Mouse (Mus musculus) stomach, embryonic 16.5 days (tissue): ENCODE results near the gene Grk3. TPM values are rescaled to one million over a fixed set of nuclear protein-coding genes. Genes with fewer than 3 reads are reported as not detected.

Source experiments
- ATAC-seq: fragments of 200-750 bp; cut with Nextera tagmentation; 2 replicates; pipeline ENCODE4 v1.8.0; 2017; ENCODE audit warnings: moderate number of reproducible peaks, moderate TSS enrichment; ENCODE audit not compliant: insufficient read depth, low FRiP score
- H3K27ac ChIP-seq: fragments of 300-500 bp; sonication (generic); 2 replicates; pipeline ENCODE4 v1.5.1; 2014; ENCODE audit warnings: low read length
- H3K27me3 ChIP-seq: fragments of 300-500 bp; sonication (generic); 2 replicates; pipeline ENCODE4 v1.6.1; 2014; ENCODE audit warnings: low read length, control low read depth, mixed read lengths; ENCODE audit not compliant: control insufficient read depth, insufficient read depth
- H3K36me3 ChIP-seq: fragments of 300-500 bp; sonication (generic); 2 replicates; pipeline ENCODE4 v1.6.1; 2014; ENCODE audit warnings: low read length; ENCODE audit not compliant: control insufficient read depth, insufficient read depth
- H3K4me1 ChIP-seq: fragments of 300-500 bp; sonication (generic); 2 replicates; pipeline ENCODE4 v1.6.1; 2014; ENCODE audit warnings: low read length, control low read depth, mixed read lengths; ENCODE audit not compliant: control insufficient read depth, insufficient read depth
- H3K4me2 ChIP-seq: fragments of 300-500 bp; sonication (generic); 2 replicates; pipeline ENCODE4 v1.6.1; 2014; ENCODE audit warnings: low read depth, low read length, mixed read lengths
- H3K4me3 ChIP-seq: fragments of 300-500 bp; sonication (generic); replicated peaks from 2 replicates; pipeline ENCODE4 v1.5.1; 2014; ENCODE audit warnings: mild to moderate bottlenecking, low read length
- H3K9ac ChIP-seq: fragments of 300-500 bp; sonication (generic); 2 replicates; pipeline ENCODE4 v1.6.1; 2014; ENCODE audit warnings: low read length
- H3K9me3 ChIP-seq: fragments of 300-500 bp; sonication (generic); replicated peaks from 2 replicates; pipeline ENCODE4 v1.6.1; 2016; ENCODE audit warnings: low read length, control low read depth; ENCODE audit not compliant: control insufficient read depth
- WGBS: fragments of 180-500 bp; shearing (Covaris S2); extraction: QIAGEN DNeasy Blood & Tissue Kit; methylation state at CpG from one replicate; pipeline ENCODE4 v1.1.7; 2014; 5-methylcytosine and 5-hydroxymethylcytosine counted together
- polyA plus RNA-seq: library from polyadenylated mRNA; unstranded; fragments of >200 nt; fragmentation: Nextera tagmentation; extraction: Ambion mirVana; gene quantifications from 2 replicates; pipeline ENCODE4 v1.2.1, GENCODE M21; 2015

Grk3 gene
- polyA plus RNA-seq, 1 experiment from 2014 or later: 14.9 TPM

GRCm38 (mm10) chr5:113038601-113039000, 23.0 kb upstream of the Grk3 start:
- no peak for ATAC-seq
- no peaks in the 10 kb centered on the region for H3K36me3 ChIP-seq
- H3K4me3 ChIP-seq: no peak overlapping the region
- H3K9me3 ChIP-seq: no peaks in the 10 kb centered on the region
- no peak overlapping the region for H3K9ac ChIP-seq
- 90% methylated on average over 6 of the region's 6 CpGs for WGBS
- no peaks in the 10 kb centered on the region for H3K27me3 ChIP-seq
- H3K27ac ChIP-seq: no peak overlapping the region
- peaks cover 20% of the 10 kb centered on the region; the same call in 1 of the 2 replicates for H3K4me1 ChIP-seq
- no peak overlapping the region for H3K4me2 ChIP-seq

DNA sequence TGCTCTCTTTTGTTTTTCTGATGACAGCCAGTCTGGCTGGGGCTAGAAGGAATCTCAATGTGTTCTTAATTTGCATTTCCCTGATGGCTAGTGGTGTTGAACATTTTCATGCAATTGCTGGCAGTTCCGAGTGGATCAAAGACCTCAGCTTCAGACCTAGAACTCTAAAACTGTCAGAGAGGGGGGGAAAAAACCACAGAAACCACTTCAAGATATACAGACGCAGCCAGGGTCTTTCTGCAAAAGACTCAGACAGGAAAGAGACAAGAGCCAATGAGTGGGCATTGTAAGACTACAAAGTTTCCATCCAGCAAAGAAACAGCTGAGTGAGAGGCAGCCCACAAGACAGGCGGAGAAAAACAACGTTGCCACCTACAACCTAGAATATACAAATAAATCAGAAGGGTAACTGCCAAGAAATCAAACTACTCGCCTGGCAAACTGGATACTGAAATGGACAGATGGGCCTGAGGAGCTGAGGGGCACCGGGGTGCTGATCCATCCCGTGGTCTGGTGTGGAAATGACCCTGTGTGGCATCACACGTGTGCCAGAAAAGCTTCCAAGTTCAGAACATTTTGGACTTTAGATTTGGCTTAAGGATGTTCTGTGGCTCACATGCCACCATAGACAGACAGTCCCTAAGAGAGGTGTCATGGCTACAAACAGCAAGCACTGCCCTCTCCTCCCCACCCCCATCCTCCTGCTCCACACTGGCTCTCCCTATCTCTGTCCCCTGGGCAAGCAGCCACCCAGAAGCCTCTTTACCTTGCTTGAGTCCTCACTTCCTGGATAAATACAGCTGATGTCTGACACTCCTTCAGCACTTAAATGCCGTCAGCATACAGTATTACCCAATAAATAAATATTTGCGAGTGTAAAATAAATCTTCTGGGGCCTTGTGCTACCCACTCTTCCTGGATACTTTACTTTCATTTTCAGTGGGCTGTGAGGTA, 19.8 kb upstream of the Grk3 start:
- Histone ChIP-seq H3K4me1 (peaks cover 11% of the 10 kb centered on the region; the same call in 1 of the 2 replicates), H3K9ac (no peak overlapping the region), H3K36me3 (no peaks in the 10 kb centered on the region), H3K4me3 (no peak overlapping the region), H3K27me3 (no peaks in the 10 kb centered on the region), H3K4me2 (no peak overlapping the region), H3K27ac (0 out of 2 replicates have a peak overlapping the region, but pooled peaks have one; percentile 1), H3K9me3 (no peaks in the 10 kb centered on the region)
- peak; percentile 80; the same call in 1 of the 2 replicates for ATAC-seq
- 49% methylated on average over 10 of the region's 10 CpGs for WGBS

DNA sequence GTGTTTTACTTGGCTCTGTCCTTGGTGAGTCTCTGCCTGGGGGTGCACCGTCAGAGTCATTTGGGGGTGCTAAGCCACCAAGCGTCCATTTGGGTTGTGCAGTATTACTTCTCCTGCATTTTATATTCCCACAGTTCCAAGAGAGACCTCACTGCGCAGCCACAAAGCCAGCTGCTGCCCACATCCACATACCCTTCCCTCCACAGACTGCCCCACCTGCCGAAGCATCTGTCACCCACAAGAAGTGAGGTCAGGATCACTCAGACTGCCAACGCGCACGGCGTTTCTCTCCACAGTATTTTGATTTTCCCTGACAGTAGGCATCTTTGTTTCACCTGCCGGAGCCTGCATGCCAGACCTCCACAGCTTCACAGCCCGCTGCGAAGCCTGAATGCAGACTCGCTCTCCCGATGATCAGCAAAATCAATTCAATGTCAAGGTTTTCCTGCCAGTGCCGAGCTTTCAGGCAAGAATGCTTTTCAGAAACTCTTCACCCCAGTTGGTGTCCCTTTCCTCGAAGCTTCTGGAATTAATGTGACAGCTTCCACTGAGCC, 15.7 kb upstream of the Grk3 start:
- Histone ChIP-seq H3K9me3 (no peaks in the 10 kb centered on the region), H3K36me3 (no peaks in the 10 kb centered on the region), H3K4me1 (peaks cover 11% of the 10 kb centered on the region; the same call in 1 of the 2 replicates), H3K4me2 (no peak overlapping the region), H3K27ac (no peak overlapping the region), H3K9ac (no peak overlapping the region), H3K4me3 (no peak overlapping the region), H3K27me3 (no peaks in the 10 kb centered on the region)
- ATAC-seq: no peak
- WGBS: 65% methylated on average over 15 of the region's 15 CpGs

GRCm38 (mm10) chr5:113030082-113030481, 14.5 kb upstream of the Grk3 start:
- H3K36me3 ChIP-seq: no peaks in the 10 kb centered on the region
- H3K9me3 ChIP-seq: no peaks in the 10 kb centered on the region
- H3K27me3 ChIP-seq: no peaks in the 10 kb centered on the region
- H3K4me2 ChIP-seq: no peak overlapping the region
- H3K4me1 ChIP-seq: peaks cover 7% of the 10 kb centered on the region; the same call in 1 of the 2 replicates
- H3K4me3 ChIP-seq: no peak overlapping the region
- 56% methylated on average over 3 of the region's 3 CpGs for WGBS
- ATAC-seq: no peak
- H3K27ac ChIP-seq: no peak overlapping the region
- no peak overlapping the region for H3K9ac ChIP-seq

DNA sequence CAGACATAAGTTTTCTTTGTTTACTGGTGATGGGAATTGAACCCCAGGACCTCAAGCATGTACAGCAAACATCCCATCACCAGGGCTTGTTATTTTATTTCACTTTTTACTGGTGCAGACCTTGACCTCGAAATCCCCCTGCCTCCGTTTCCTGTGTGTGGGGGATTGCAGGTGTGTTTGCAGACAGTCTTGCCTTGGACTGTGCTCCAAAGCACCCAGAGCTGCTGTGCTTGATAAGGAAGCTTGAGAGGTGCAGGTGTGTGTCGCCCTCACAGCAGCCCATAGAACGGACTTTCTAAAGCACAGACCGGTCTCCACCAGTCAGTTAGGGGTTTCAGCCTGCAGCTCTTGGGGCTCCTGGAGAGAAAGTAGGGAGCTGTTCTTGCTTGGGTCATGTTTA, 11.1 kb upstream of the Grk3 start:
- Histone ChIP-seq H3K27me3 (no peaks in the 10 kb centered on the region), H3K27ac (no peak overlapping the region), H3K9ac (no peak overlapping the region), H3K4me2 (no peak overlapping the region), H3K36me3 (no peaks in the 10 kb centered on the region), H3K9me3 (no peaks in the 10 kb centered on the region), H3K4me3 (no peak overlapping the region), H3K4me1 (peaks cover 16% of the 10 kb centered on the region)
- no peak for ATAC-seq
- 51% methylated on average over 5 of the region's 5 CpGs for WGBS

- H3K27ac ChIP-seq: peak overlapping the region; percentile 90
- peak overlapping the region; percentile 35 for H3K4me3 ChIP-seq
- ATAC-seq: peak; percentile 85
- H3K9me3 ChIP-seq: no peaks in the 10 kb centered on the region
- peak overlapping the region; percentile 54 for H3K9ac ChIP-seq
- WGBS: 12% methylated on average over 18 of the region's 18 CpGs
- no peaks in the 10 kb centered on the region for H3K27me3 ChIP-seq
- H3K4me2 ChIP-seq: peak overlapping the region; percentile 59
- no peaks in the 10 kb centered on the region for H3K36me3 ChIP-seq
- peaks cover 16% of the 10 kb centered on the region for H3K4me1 ChIP-seq
Observed at GRCm38 (mm10) chr5:113024154-113024764, 8.7 kb upstream of the Grk3 start.

- Histone ChIP-seq H3K4me2 (no peak overlapping the region), H3K9ac (no peak overlapping the region), H3K4me1 (peaks cover 12% of the 10 kb centered on the region), H3K27me3 (no peaks in the 10 kb centered on the region), H3K9me3 (no peaks in the 10 kb centered on the region), H3K27ac (no peak overlapping the region), H3K36me3 (no peaks in the 10 kb centered on the region), H3K4me3 (no peak overlapping the region)
- no peak for ATAC-seq
- WGBS: 59% methylated on average over 8 of the region's 8 CpGs
Observed at GRCm38 (mm10) chr5:113018190-113018589, 2.6 kb upstream of the Grk3 start.

GRCm38 (mm10) chr5:113017004-113017403, 1.4 kb upstream of the Grk3 start:
- Histone ChIP-seq H3K4me3 (no peak overlapping the region), H3K4me2 (no peak overlapping the region), H3K27me3 (no peaks in the 10 kb centered on the region), H3K36me3 (no peaks in the 10 kb centered on the region), H3K9ac (no peak overlapping the region), H3K27ac (no peak overlapping the region), H3K9me3 (no peaks in the 10 kb centered on the region), H3K4me1 (peaks cover 12% of the 10 kb centered on the region)
- ATAC-seq: no peak
- 83% methylated on average over 1 of the region's 1 CpGs for WGBS

GRCm38 (mm10) chr5:113014808-113015235, 769 bp downstream of the Grk3 start:
- Histone ChIP-seq H3K36me3 (no peaks in the 10 kb centered on the region), H3K9ac (peak overlapping the region; percentile 75), H3K4me3 (peak overlapping the region; percentile 69), H3K27ac (0 out of 2 replicates have a peak overlapping the region, but pooled peaks have one; percentile 52), H3K27me3 (no peaks in the 10 kb centered on the region), H3K4me1 (peaks cover 12% of the 10 kb centered on the region), H3K9me3 (no peaks in the 10 kb centered on the region), H3K4me2 (peak overlapping the region; percentile 76)
- under 1% methylated on average over 14 of the region's 14 CpGs for WGBS
- peak; percentile 18; the same call in 1 of the 2 replicates for ATAC-seq
